Mouse (Mus musculus) heart, embryonic 12.5 days (tissue): ENCODE data around the gene Aacs. TPM values are rescaled to one million over a fixed set of nuclear protein-coding genes. Genes with fewer than 3 reads are reported as not detected.
"Not testable (repeated sequence)": the region's sequence is repeated elsewhere in the genome, so short reads cannot be mapped to it uniquely, and the experiment has no call there.

Experiments
- ATAC-seq: fragments of 200-750 bp; cut with Nextera tagmentation; 2 replicates; pipeline ENCODE4 v1.8.0; 2017; ENCODE audit warnings: moderate TSS enrichment, moderate library complexity; ENCODE audit not compliant: insufficient number of reproducible peaks, low FRiP score
- H3K27ac ChIP-seq: fragments of 300-500 bp; sonication (generic); 2 replicates; pipeline ENCODE4 v1.5.1; 2016; ENCODE audit warnings: mild to moderate bottlenecking, moderate library complexity; ENCODE audit not compliant: poor library complexity, severe bottlenecking
- H3K27me3 ChIP-seq: fragments of 300-500 bp; sonication (generic); replicated peaks from 2 replicates; pipeline ENCODE4 v1.6.1; 2016; ENCODE audit warnings: mild to moderate bottlenecking, moderate library complexity
- H3K36me3 ChIP-seq: fragments of 300-500 bp; sonication (generic); 2 replicates; pipeline ENCODE4 v1.6.1; 2016; ENCODE audit warnings: mild to moderate bottlenecking, moderate library complexity
- H3K4me1 ChIP-seq: fragments of 300-500 bp; sonication (generic); replicated peaks from 2 replicates; pipeline ENCODE4 v1.6.1; 2016; ENCODE audit warnings: mild to moderate bottlenecking
- H3K4me2 ChIP-seq: fragments of 300-500 bp; sonication (generic); 2 replicates; pipeline ENCODE4 v1.6.1; 2016; ENCODE audit warnings: mild to moderate bottlenecking, moderate library complexity
- H3K4me3 ChIP-seq: fragments of 300-500 bp; sonication (generic); 2 replicates; pipeline ENCODE4 v1.5.1; 2016; ENCODE audit warnings: mild to moderate bottlenecking
- H3K9ac ChIP-seq: fragments of 300-500 bp; sonication (generic); 2 replicates; pipeline ENCODE4 v1.6.1; 2016; ENCODE audit warnings: mild to moderate bottlenecking, moderate library complexity
- H3K9me3 ChIP-seq: fragments of 300-500 bp; sonication (generic); replicated peaks from 2 replicates; pipeline ENCODE4 v1.6.1; 2016; ENCODE audit warnings: mild to moderate bottlenecking, moderate library complexity
- WGBS: fragments of 180-500 bp; shearing (Covaris S2); methylation state at CpG from one replicate; pipeline ENCODE4 v1.1.7; 2016; 5-methylcytosine and 5-hydroxymethylcytosine counted together
- polyA plus RNA-seq: library from polyadenylated mRNA; unstranded; fragments of >200 nt; fragmentation: Nextera tagmentation; extraction: Ambion mirVana; gene quantifications from 2 replicates; pipeline ENCODE4 v1.2.1, GENCODE M21; 2016

Gene Aacs
- polyA plus RNA-seq, result 16.1 and 17.2 TPM in 2 replicates

DNA sequence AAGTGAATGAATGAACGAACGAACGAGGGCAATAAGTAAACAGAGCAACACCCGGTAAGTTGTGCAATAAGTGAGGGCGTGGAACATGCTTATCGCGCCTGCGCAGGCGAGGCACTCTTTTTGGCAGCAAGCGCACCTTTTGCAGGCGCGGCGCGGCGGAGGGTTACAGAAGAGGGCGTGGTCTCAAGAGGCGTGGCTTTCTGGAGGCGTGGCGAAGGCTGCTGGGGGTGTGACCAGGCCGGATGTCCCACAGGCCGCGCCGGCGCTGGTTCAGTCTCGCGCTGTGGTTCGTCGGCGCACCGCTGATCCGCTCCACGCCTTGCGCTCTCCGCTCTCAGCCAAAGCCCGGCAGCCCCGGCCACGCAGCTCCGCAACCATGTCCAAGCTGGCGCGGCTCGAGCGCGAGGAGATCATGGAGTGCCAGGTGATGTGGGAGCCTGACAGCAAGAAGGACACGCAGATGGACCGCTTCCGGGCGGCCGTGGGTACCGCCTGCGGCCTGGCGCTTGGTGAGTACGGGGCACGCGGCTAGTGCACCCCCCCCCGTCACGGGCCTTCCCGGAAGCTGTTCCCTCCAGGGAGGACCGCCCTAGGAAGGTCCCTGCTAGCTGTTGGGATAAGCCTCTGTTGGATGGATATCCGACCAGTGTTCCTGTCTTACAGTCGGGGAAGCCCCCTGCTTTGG is at the start of gene Aacs:
Gene Aacs, plus strand, starts transcription at position 214 of the 685 bp plus-strand sequence.
- Histone ChIP-seq H3K4me1 (peaks cover 24% of the 10 kb centered on the region), H3K36me3 (no peaks in the 10 kb centered on the region), H3K27ac (no peak within 1 kb of the TSS), H3K9me3 (no peaks in the 10 kb centered on the region), H3K4me2 (peak within 1 kb of the TSS; percentile 95), H3K27me3 (no peaks in the 10 kb centered on the region), H3K9ac (peak within 1 kb of the TSS; percentile 84), H3K4me3 (peak within 1 kb of the TSS; percentile 83)
- under 1% methylated on average over 60 of the region's 60 CpGs for WGBS
- peak; percentile 95 for ATAC-seq

DNA sequence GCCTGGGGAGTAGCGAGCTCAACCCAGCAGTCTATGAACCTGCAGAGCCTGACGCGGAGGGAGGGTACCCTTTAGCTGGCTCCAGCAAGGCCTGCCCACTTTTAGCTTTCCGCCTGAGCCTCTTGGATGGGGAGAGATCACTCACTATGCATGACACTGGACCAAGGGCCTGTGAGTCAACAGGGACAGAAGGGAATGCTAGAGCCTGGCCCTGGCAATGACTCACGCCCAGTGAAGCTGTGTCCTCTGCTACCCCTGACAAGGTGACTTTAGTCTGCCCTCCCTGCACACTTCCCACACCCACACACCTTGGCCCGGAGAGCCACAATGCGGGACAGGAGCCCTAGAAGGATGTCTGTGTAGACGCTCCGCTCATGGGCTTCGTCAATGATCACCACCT is 49.3 kb upstream of the Aacs start:
- no peak for ATAC-seq
- WGBS, result 80% methylated on average over 10 of the region's 10 CpGs

DNA sequence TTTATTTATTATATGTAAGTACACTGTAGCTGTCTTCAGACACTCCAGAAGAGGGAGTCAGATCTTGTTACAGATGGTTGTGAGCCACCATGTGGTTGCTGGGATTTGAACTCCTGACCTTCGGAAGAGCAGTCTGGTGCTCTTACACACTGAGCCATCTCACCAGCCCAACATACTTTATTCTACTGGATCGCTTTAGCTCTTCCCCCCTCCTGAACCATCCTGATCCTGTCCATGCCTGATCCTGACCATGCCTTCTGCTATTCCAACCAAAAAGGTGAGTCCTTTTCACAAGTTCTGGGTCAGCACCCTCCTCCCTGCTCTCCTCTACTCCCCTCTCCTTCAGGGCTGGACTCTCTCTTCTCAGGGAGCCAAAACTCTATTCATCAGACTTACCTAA is 43.3 kb upstream of the Aacs start:
- 91% methylated on average over 2 of the region's 2 CpGs for WGBS
- not testable (repeated sequence) for H3K27ac ChIP-seq, ATAC-seq, H3K27me3 ChIP-seq, H3K9me3 ChIP-seq, H3K4me2 ChIP-seq, H3K9ac ChIP-seq
- Histone ChIP-seq H3K4me3 (0 out of 2 replicates have a peak overlapping the region, but pooled peaks have one; percentile 80), H3K4me1 (peaks cover 16% of the 10 kb centered on the region), H3K36me3 (peaks cover 43% of the 10 kb centered on the region)

More for the DNA sequence above, 49.3 kb upstream of the Aacs start:
- H3K4me1 ChIP-seq, result peaks cover 3% of the 10 kb centered on the region; the same call in 1 of the 2 replicates
- H3K9me3 ChIP-seq, result no peaks in the 10 kb centered on the region
- H3K4me2 ChIP-seq, result no peak overlapping the region
- no peak overlapping the region for H3K4me3 ChIP-seq
- H3K27ac ChIP-seq, result peak overlapping the region; percentile 40
- H3K36me3 ChIP-seq, result peaks cover 100% of the 10 kb centered on the region
- H3K9ac ChIP-seq, result no peak overlapping the region
- no peaks in the 10 kb centered on the region for H3K27me3 ChIP-seq

GRCm38 (mm10) chr5:125433793-125434337 is 41.7 kb upstream of the Aacs start, which contains the start of gene Dhx37:
Gene Dhx37, minus strand, starts transcription at chr5:125434121.
- H3K4me3 ChIP-seq, result peak within 1 kb of the TSS; percentile 80
- peak; percentile 94 for ATAC-seq
- WGBS, result under 1% methylated on average over 46 of the region's 46 CpGs
- H3K4me2 ChIP-seq, result peak within 1 kb of the TSS; percentile 92
- H3K9ac ChIP-seq, result peak within 1 kb of the TSS; percentile 88
- H3K27ac ChIP-seq, result peak within 1 kb of the TSS; percentile 45; the same call in 1 of the 2 replicates
- peaks cover 28% of the 10 kb centered on the region for H3K36me3 ChIP-seq
- no peaks in the 10 kb centered on the region for H3K27me3 ChIP-seq
- H3K9me3 ChIP-seq, result 0 out of 2 replicates have a peak, but pooled peaks cover 2% of the 10 kb centered on the region
- H3K4me1 ChIP-seq, result peaks cover 16% of the 10 kb centered on the region

GRCm38 (mm10) chr5:125434347-125434746 is 41.3 kb upstream of the Aacs start:
- H3K27me3 ChIP-seq, H3K9ac ChIP-seq, ATAC-seq, H3K27ac ChIP-seq, H3K9me3 ChIP-seq: not testable (repeated sequence)
- Histone ChIP-seq H3K36me3 (peaks cover 23% of the 10 kb centered on the region), H3K4me3 (peak overlapping the region; percentile 80), H3K4me1 (peaks cover 16% of the 10 kb centered on the region), H3K4me2 (peak overlapping the region; percentile 92)
- 54% methylated on average over 15 of the region's 15 CpGs for WGBS

DNA sequence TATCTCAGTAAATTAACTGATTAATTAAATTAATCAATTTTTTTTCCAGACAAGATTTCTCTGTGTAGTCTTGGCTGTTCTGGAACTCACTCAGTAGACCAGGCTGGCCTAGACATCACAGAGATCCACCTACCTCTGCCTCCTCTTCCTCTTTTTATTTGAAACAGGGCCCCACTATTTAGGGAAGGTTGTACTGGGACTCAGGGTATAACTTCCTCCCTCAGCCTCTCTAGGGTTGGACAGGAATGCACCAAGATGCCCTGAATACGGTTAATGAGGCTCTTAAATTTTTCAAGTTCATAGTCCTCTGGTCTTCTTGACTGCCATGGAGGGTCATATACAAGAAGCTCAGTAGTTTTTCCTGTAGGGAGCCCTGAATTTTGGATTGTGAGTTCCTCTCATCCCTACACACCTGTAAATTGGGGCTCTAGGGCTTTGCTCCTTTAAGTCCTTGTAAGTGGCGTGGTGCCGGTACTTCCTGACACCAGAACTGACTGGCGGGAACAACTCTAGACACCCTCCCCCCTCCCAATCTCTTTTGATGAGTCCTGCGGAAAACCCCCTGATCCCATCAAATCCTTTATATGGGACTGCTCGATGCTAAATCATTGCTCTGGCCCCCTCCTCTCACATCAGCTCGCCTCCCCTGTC is 34.9 kb upstream of the Aacs start:
- no peaks in the 10 kb centered on the region for H3K27me3 ChIP-seq
- no peak overlapping the region; the same call in 1 of the 2 replicates for H3K27ac ChIP-seq
- H3K9ac ChIP-seq, result peak overlapping the region; percentile 93
- no peak for ATAC-seq
- peak overlapping the region; percentile 85 for H3K4me3 ChIP-seq
- H3K36me3 ChIP-seq, result peaks cover 9% of the 10 kb centered on the region; the same call in 1 of the 2 replicates
- 4% methylated on average over 7 of the region's 7 CpGs for WGBS
- H3K9me3 ChIP-seq, result no peaks in the 10 kb centered on the region
- H3K4me1 ChIP-seq, result peaks cover 19% of the 10 kb centered on the region
- peak overlapping the region; percentile 86 for H3K4me2 ChIP-seq

DNA sequence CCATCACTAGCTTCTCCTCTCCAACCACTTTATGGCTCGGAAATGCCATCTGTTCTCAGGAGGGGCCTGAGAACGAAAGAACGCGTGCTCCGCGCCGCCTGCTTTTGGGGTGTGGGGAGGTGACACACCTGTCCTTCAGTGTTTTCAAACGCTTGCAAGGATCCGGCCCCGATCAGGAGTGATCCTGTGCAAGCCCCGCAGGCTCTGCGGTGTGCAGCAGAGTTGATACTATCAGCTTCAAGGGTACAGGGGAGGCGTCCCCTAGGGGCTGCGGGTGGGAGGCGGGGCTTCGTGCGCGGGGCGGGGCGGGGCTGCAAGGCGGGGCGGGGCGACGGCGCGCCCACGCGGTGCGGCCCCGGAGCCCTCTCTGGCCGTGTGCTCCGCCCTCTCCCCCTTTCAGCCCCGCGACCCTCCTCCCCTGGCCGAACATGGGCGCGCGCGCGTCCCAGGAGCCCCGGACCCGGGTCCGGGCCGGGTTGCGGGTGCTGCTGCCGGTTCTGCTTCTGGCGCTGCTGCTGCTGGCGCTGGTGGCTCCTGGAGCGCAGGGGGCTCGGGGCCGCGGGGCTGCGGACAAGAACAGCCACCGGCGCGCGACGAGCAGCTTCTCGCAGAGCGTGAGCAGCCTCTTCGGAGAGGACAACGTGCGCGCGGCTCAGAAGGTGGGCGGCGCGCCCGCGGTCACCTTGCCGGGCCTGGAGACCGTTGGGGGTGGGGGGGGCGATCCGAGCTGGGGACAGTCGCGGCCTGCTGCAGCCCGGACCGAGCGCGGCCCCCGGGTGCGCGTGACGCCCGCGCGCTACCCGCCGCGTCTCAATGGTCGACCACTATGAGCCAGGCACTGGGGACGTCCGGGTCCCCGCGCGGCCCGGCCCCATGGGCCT is 34.1 kb upstream of the Aacs start, which contains the start of gene Bri3bp:
Gene Bri3bp, plus strand, starts transcription at position 335 of the 881 bp plus-strand sequence.
- peak within 1 kb of the TSS; percentile 81 for H3K27ac ChIP-seq
- H3K4me1 ChIP-seq, result peaks cover 19% of the 10 kb centered on the region
- H3K9me3 ChIP-seq, result no peaks in the 10 kb centered on the region
- H3K27me3 ChIP-seq, result no peaks in the 10 kb centered on the region
- under 1% methylated on average over 79 of the region's 97 CpGs for WGBS
- H3K9ac ChIP-seq, result peak within 1 kb of the TSS; percentile 93
- H3K4me2 ChIP-seq, result peak within 1 kb of the TSS; percentile 86
- H3K36me3 ChIP-seq, result peaks cover 9% of the 10 kb centered on the region; the same call in 1 of the 2 replicates
- ATAC-seq, result peak; percentile 95
- H3K4me3 ChIP-seq, result peak within 1 kb of the TSS; percentile 85

- peak overlapping the region; percentile 85 for H3K4me3 ChIP-seq
- H3K27ac ChIP-seq, result peak overlapping the region; percentile 81
- no peak for ATAC-seq
- H3K9ac ChIP-seq, result peak overlapping the region; percentile 93
- 19% methylated on average over 27 of the region's 27 CpGs for WGBS
- H3K9me3 ChIP-seq, result no peaks in the 10 kb centered on the region
- H3K27me3 ChIP-seq, result no peaks in the 10 kb centered on the region
- peak overlapping the region; percentile 86 for H3K4me2 ChIP-seq
- peaks cover 19% of the 10 kb centered on the region for H3K4me1 ChIP-seq
- peaks cover 9% of the 10 kb centered on the region; the same call in 1 of the 2 replicates for H3K36me3 ChIP-seq
Observed at GRCm38 (mm10) chr5:125442136-125442995, 33.2 kb upstream of the Aacs start.

DNA sequence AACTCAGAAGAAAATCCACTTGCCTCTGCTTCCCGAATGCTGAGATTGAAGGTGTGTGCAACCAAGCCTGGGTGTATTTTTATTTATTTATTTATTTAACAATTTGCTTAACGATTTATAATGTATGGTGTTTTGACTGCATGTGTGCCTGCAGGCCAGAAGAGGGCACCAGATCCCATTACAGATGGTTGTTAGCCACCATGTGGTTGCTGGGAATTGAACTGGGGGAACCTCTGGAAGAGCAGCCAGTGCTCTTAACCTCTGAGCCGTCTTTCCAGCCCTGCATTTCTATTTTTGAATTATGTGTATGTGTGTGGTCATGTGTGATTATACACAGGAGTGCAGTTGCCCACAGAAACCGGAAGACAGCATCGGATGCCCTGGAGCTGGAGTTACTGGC is 32.3 kb upstream of the Aacs start:
- H3K27me3 ChIP-seq, result no peaks in the 10 kb centered on the region
- H3K9me3 ChIP-seq, result no peaks in the 10 kb centered on the region
- 0 out of 2 replicates have a peak overlapping the region, but pooled peaks have one; percentile 86 for H3K4me2 ChIP-seq
- ATAC-seq, result no peak
- WGBS, result 88% methylated on average over 5 of the region's 5 CpGs
- H3K36me3 ChIP-seq, result peaks cover 9% of the 10 kb centered on the region; the same call in 1 of the 2 replicates
- no peak overlapping the region for H3K27ac ChIP-seq
- no peak overlapping the region for H3K4me3 ChIP-seq
- no peak overlapping the region for H3K9ac ChIP-seq
- peaks cover 25% of the 10 kb centered on the region for H3K4me1 ChIP-seq

DNA sequence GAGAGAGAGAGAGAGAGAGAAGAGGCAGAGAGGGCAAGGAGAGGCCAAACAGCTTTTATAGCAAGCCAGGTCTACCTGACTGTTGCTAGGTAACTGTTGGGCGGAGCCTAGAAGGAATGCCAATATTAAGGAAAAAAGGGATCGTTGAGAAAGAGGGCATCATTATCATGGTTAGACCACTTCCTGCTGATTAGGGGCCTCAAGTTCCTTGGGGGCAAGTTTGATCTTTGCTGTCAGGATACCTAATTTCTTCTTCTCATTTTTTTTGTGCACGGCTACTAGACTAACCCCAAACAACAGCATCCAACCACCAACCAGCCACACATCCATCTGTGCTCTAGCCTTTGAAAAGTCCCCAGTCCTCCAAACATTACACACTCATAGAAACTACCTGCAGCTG is 31.7 kb upstream of the Aacs start:
- 81% methylated on average over 3 of the region's 3 CpGs for WGBS
- Histone ChIP-seq H3K4me2 (no peak overlapping the region), H3K27ac (no peak overlapping the region), H3K4me1 (peaks cover 30% of the 10 kb centered on the region), H3K9ac (no peak overlapping the region), H3K36me3 (peaks cover 9% of the 10 kb centered on the region; the same call in 1 of the 2 replicates), H3K4me3 (no peak overlapping the region), H3K9me3 (no peaks in the 10 kb centered on the region), H3K27me3 (no peaks in the 10 kb centered on the region)
- no peak for ATAC-seq
